Mouse (Mus musculus) embryonic fibroblast, embryonic 13.5 days (primary cell): ENCODE data around the gene Hoxa4.

Experiments used
- CTCF ChIP-seq: IDR thresholded peaks from 2 replicates; pipeline ENCODE4 v1.5.1; 2011; ENCODE audit warnings: mild to moderate bottlenecking, control low read depth, low read length, moderate library complexity, borderline replicate concordance; ENCODE audit not compliant: insufficient read depth
- POLR2A ChIP-seq: IDR thresholded peaks from 2 replicates; pipeline ENCODE4 v1.6.1; 2011; ENCODE audit warnings: low read depth, mild to moderate bottlenecking, control low read depth, low read length, moderate library complexity

DNA sequence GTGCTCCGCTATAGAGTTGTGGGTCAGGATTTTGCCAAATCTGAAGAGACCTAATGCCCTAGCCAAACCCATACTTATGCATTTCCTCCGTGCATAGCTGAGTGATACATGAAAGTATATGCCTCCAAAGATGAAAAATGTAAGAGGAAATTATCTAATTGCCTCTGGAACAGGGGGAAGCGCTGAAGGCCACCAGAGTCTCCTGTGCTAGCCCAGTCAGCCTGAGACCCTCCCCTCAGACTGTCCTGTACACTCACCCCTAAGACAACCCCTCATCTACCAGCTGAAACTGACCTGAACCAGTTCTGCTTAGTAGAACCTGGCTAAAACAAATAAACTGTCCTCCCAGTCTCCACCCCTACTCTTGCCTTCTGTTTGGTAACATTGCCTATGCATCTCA, 10.8 kb downstream of the Hoxa4 start:
- TF ChIP-seq POLR2A, result no peak
- TF ChIP-seq CTCF, result no peak
